Mouse (Mus musculus) forebrain, postnatal 0 days (tissue): ENCODE data around the gene Zpbp. TPM values are rescaled to one million over a fixed set of nuclear protein-coding genes. Genes with fewer than 3 reads are reported as not detected.

Experiments used
- ATAC-seq: fragments of 200-750 bp; cut with Nextera tagmentation; 2 replicates; pipeline ENCODE4 v1.8.0; 2017; ENCODE audit warnings: mild to moderate bottlenecking, moderate library complexity
- DNase-seq: peaks from one replicate; pipeline ENCODE4 v3.0.0-alpha.2; 2015
- H3K27ac ChIP-seq: fragments of 300-500 bp; sonication (generic); 2 replicates; pipeline ENCODE4 v1.5.1; 2014; ENCODE audit warnings: low read depth, mild to moderate bottlenecking, antibody characterized with exemption, low read length, moderate library complexity, mixed read lengths
- H3K27me3 ChIP-seq: fragments of 300-500 bp; sonication (generic); 2 replicates; pipeline ENCODE4 v1.6.1; 2014; ENCODE audit warnings: mild to moderate bottlenecking, low read length, mixed read lengths; ENCODE audit not compliant: insufficient read depth
- H3K36me3 ChIP-seq: fragments of 300-500 bp; sonication (generic); 2 replicates; pipeline ENCODE4 v1.6.1; 2014; ENCODE audit warnings: mild to moderate bottlenecking, moderate library complexity; ENCODE audit not compliant: insufficient read depth
- H3K4me1 ChIP-seq: fragments of 300-500 bp; sonication (generic); 2 replicates; pipeline ENCODE4 v1.6.1; 2014; ENCODE audit warnings: antibody characterized with exemption; ENCODE audit not compliant: insufficient read depth
- H3K4me2 ChIP-seq: fragments of 300-500 bp; sonication (generic); 2 replicates; pipeline ENCODE4 v1.6.1; 2014; ENCODE audit warnings: low read depth, mild to moderate bottlenecking, moderate library complexity
- H3K4me3 ChIP-seq: fragments of 300-500 bp; sonication (generic); 2 replicates; pipeline ENCODE4 v1.5.1; 2014; ENCODE audit warnings: low read depth, low read length, mixed read lengths
- H3K9ac ChIP-seq: fragments of 300-500 bp; sonication (generic); 2 replicates; pipeline ENCODE4 v1.6.1; 2014; ENCODE audit warnings: mild to moderate bottlenecking
- H3K9me3 ChIP-seq: fragments of 300-500 bp; sonication (generic); 2 replicates; pipeline ENCODE4 v1.6.1; 2016; ENCODE audit warnings: low read length
- CTCF ChIP-seq: sonication (generic); IDR thresholded peaks from 2 replicates; pipeline ENCODE4 v1.5.1; 2016; ENCODE audit warnings: antibody characterized with exemption, control low read depth, low read depth
- WGBS: fragments of 180-500 bp; shearing (Covaris S2); extraction: QIAGEN DNeasy Blood & Tissue Kit; methylation state at CpG from one replicate; pipeline ENCODE4 v1.1.7; 2014; 5-methylcytosine and 5-hydroxymethylcytosine counted together
- polyA plus RNA-seq: library from polyadenylated mRNA; unstranded; fragments of >200 nt; fragmentation: Nextera tagmentation; extraction: Ambion mirVana; gene quantifications from 2 replicates; pipeline ENCODE4 v1.2.1, GENCODE M21; 2015
- total RNA-seq: library from RNA; depleted of rRNA; stranded (reverse); fragments of >200 nt; gene quantifications from 2 replicates; pipeline ENCODE4 v1.2.3, GENCODE M21; 2014

The Zpbp gene
- total and polyA plus RNA-seq, 2 experiments from 2014 or later = 0.90 to 1.9 TPM

DNA sequence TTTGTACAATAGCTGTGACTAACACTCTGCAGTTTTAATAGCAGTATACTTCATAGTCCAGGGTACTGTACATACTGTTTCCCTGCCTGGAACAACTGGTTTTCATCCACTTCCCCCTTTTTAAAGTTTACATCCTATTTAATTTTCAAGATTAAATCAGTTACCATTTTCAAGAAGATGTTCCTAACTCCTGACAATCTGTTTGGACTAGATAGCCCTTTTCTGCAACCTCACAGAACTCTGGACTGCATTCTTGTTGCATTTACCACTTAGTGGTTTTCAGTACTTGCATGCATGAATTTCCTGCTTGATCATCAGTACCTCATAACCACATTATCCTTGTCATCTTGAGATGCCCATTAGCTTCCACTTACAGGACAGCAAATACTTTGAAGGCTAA is 6.7 kb upstream of the Zpbp start:
- ATAC-seq (no peak), DNase-seq (no peak)
- H3K4me1 ChIP-seq = no peaks in the 10 kb centered on the region
- no peak overlapping the region for H3K4me3 ChIP-seq
- H3K9me3 ChIP-seq = no peaks in the 10 kb centered on the region
- no peak for TF ChIP-seq CTCF
- no peak overlapping the region for H3K4me2 ChIP-seq
- H3K9ac ChIP-seq = no peak overlapping the region
- no peaks in the 10 kb centered on the region for H3K36me3 ChIP-seq
- H3K27ac ChIP-seq = no peak overlapping the region
- no peaks in the 10 kb centered on the region for H3K27me3 ChIP-seq

DNA sequence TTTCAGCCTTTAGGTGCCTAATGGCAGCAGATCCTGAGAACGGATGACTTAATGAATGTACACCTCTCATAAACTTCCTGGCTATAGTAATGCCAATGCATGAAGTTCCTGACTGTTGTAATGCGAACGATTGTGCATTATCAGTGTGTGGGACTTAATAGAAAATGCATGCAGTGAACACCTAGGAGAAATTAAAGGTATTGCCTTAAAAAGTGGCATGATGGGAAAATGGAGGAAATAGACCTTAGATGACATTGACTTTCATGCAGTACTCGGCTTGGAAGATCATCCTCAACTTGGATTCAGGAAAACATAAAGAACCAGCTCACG is 318 bp upstream of the Zpbp start:
- ATAC-seq (no peak), DNase-seq (no peak)
- Histone ChIP-seq H3K27me3 (no peaks in the 10 kb centered on the region), H3K4me3 (peak overlapping the region; percentile 75), H3K9me3 (no peaks in the 10 kb centered on the region), H3K36me3 (no peaks in the 10 kb centered on the region), H3K9ac (peak overlapping the region; percentile 66), H3K27ac (0 out of 2 replicates have a peak overlapping the region, but pooled peaks have one; percentile 71), H3K4me2 (peak overlapping the region; percentile 74), H3K4me1 (peaks cover 6% of the 10 kb centered on the region; the same call in 1 of the 2 replicates)
- no peak for TF ChIP-seq CTCF
- WGBS = 84% methylated on average over 5 of the region's 5 CpGs

DNA sequence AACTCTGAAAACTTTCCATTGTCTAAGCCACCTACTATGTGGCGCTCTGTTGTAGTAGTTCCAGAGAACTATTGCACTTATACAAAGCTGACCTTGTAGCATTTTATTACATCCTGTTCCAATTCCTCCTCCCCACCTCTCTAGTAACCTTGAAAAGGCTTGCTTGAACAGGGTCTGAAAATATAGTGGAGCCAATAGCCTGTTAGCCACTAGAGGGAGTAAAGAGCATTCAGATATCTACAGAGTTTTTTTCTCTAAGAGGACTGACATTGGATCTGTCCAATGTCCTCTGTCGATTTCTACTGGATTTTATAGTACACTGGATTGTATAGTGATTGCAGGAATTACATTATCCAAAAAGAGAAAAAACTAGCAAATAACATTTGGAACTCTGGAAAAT is 7.2 kb downstream of the Zpbp start:
- H3K27me3 ChIP-seq = no peaks in the 10 kb centered on the region
- H3K9me3 ChIP-seq = no peaks in the 10 kb centered on the region
- H3K9ac ChIP-seq = no peak overlapping the region
- DNase-seq = peak; percentile 4
- H3K4me3 ChIP-seq = no peak overlapping the region
- H3K4me2 ChIP-seq = no peak overlapping the region
- H3K27ac ChIP-seq = no peak overlapping the region
- peak; percentile 50 for TF ChIP-seq CTCF
- ATAC-seq = no peak
- 29% methylated on average over 2 of the region's 2 CpGs for WGBS
- no peaks in the 10 kb centered on the region for H3K4me1 ChIP-seq
- H3K36me3 ChIP-seq = no peaks in the 10 kb centered on the region

DNA sequence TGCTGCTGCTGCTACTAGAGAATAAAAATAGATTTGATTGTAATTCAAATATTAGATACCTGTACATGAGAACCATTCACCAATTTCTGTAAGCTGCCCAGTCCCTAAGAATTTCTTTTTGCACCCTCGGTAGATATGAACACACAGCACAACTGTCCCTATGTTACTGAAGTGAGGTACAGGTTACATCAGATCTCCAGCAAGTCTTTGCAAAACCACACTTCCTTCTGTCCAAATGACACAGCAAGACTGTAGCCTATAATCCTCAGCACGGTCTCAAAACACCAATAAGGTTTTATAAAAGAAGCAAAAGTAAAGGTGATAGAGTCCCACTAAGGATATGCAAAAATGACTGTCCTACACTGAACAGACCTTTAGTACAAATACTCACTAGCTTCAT is 44.9 kb downstream of the Zpbp start:
- Histone ChIP-seq H3K4me1 (no peaks in the 10 kb centered on the region), H3K4me3 (no peak overlapping the region), H3K36me3 (no peaks in the 10 kb centered on the region), H3K9me3 (no peaks in the 10 kb centered on the region), H3K27me3 (no peaks in the 10 kb centered on the region), H3K9ac (no peak overlapping the region), H3K27ac (no peak overlapping the region), H3K4me2 (no peak overlapping the region)
- TF ChIP-seq CTCF = no peak
- no peak for ATAC-seq
- no peak for DNase-seq
- 79% methylated on average over 2 of the region's 2 CpGs for WGBS

DNA sequence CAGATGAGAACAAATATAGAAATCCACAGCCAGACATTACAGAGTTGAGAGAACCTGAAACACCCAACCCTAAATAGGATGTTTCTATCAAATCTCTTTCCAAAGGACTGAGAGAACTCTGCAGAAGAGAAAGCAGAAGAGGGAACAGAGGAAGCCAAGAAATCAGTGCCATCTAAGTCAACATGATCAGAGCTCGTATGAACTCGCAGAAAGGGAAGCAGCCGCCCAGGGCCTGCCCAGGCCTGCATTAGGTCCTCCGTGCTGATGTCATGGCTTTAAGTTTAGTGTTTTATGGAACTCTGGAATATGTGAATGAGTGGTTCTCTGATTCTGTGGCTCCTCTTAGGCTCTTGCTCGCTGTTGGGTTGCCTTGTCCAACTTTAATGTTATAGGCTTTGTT is 48.0 kb downstream of the Zpbp start:
- WGBS = 88% methylated on average over 5 of the region's 5 CpGs
- no peaks in the 10 kb centered on the region for H3K36me3 ChIP-seq
- no peaks in the 10 kb centered on the region for H3K9me3 ChIP-seq
- H3K4me3 ChIP-seq = no peak overlapping the region
- no peak overlapping the region for H3K4me2 ChIP-seq
- no peak for DNase-seq
- TF ChIP-seq CTCF = no peak
- no peaks in the 10 kb centered on the region for H3K27me3 ChIP-seq
- no peak for ATAC-seq
- no peak overlapping the region for H3K9ac ChIP-seq
- no peak overlapping the region for H3K27ac ChIP-seq
- no peaks in the 10 kb centered on the region for H3K4me1 ChIP-seq

DNA sequence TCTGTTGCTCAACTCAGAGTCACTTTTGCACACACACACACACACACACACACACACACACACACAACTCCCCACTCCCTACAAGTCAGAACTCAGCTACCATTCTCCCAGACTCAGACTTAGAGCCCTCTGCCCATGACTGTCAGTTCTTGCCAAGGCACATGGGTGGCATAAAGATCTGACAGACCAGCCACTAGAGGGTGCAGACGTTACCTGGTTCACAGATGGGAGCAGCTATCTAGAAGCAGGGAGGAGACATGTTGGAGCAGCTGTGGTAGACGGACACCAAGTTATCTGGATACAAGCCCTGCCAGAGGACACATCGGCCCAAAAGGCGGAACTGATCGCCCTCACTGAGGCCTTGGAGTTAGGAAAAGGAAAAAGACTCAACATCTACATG is 67.5 kb downstream of the Zpbp start:
- no peak overlapping the region for H3K4me3 ChIP-seq
- H3K4me1 ChIP-seq = no peaks in the 10 kb centered on the region
- no peak for TF ChIP-seq CTCF
- no peaks in the 10 kb centered on the region for H3K9me3 ChIP-seq
- DNase-seq (no peak), ATAC-seq (no peak)
- no peaks in the 10 kb centered on the region for H3K36me3 ChIP-seq
- no peaks in the 10 kb centered on the region for H3K27me3 ChIP-seq
- H3K9ac ChIP-seq = no peak overlapping the region
- no peak overlapping the region for H3K4me2 ChIP-seq
- 86% methylated on average over 5 of the region's 5 CpGs for WGBS
- no peak overlapping the region for H3K27ac ChIP-seq

DNA sequence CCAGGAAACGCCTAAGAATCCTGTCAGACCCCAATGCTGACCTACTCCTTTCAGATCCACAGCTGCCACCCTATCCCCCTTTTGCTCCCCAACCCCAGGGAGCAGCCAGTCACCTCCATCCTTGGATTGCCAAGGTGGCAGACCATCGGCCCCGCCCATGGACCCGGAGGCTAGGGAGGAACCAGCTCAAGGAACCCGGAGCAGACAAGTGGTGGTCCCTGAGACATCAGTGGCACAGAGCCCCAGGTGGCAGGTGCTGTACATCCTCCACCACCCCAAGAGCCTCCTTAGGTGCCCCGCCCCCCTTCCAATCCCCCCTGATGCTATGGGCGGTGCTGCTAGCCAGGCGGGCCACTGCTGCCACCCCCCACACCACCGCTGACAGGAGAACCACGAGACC is 69.0 kb downstream of the Zpbp start:
- no peak for DNase-seq
- H3K4me2 ChIP-seq = no peak overlapping the region
- 95% methylated on average over 10 of the region's 10 CpGs for WGBS
- TF ChIP-seq CTCF = no peak
- H3K9ac ChIP-seq = no peak overlapping the region
- ATAC-seq = no peak
- H3K27me3 ChIP-seq = no peaks in the 10 kb centered on the region
- no peak overlapping the region for H3K4me3 ChIP-seq
- no peaks in the 10 kb centered on the region for H3K9me3 ChIP-seq
- no peaks in the 10 kb centered on the region for H3K36me3 ChIP-seq
- H3K4me1 ChIP-seq = no peaks in the 10 kb centered on the region
- H3K27ac ChIP-seq = no peak overlapping the region

DNA sequence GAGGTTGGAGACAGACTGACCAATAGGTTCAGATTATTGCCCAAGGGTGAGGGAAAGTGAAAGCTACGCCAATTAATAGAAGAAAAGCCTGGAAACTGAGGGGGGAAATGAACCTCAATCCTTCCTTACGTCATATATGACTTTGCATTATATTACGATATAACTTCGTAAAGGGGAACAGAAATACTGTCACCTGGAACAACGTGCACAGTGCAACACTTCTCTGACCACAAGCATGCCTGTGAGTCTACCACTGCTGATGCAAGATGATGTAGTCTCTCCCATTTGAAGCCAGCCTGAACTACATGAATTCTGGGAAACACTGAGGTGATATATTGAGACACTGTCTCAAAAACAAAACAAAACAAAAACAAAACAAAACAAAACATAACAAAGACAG is 90.9 kb downstream of the Zpbp start:
- ATAC-seq = no peak
- Histone ChIP-seq H3K4me1 (no peaks in the 10 kb centered on the region), H3K9ac (no peak overlapping the region), H3K36me3 (no peaks in the 10 kb centered on the region), H3K4me2 (no peak overlapping the region), H3K9me3 (no peaks in the 10 kb centered on the region), H3K27me3 (no peaks in the 10 kb centered on the region), H3K27ac (no peak overlapping the region), H3K4me3 (no peak overlapping the region)
- no peak for DNase-seq
- TF ChIP-seq CTCF = no peak
- 89% methylated on average over 5 of the region's 5 CpGs for WGBS
